9 mouse cellular contexts compared by ENCODE assay signal in genomic region chr1:87070720-87071119, GRCm38 (mm10). TPM values are rescaled to one million over a fixed set of nuclear protein-coding genes. Genes with fewer than 3 reads are reported as not detected.
A peak's percentile ranks its signal among the peaks of the same experiment; 100 is the strongest.
DNase-seq lines count a peak whose midpoint lies in the region; ATAC-seq and TF ChIP-seq lines count a peak whose summit lies in the region.
"Had no signal": no experiment of that assay in that cellular context is flagged by ENCODE, and none has a peak within 500 bp of the region (broad histone marks: within the 10 kb centered on the region; RNA-seq: fewer than 3 reads in every experiment).

No protein-coding gene starts in this region.

- no peak for TF ChIP-seq POLR2A in cortical plate, adult 2 months (IDR thresholded peaks at IDR 0.05; ENCODE audit: extremely low read depth, insufficient read depth, low read length)
- TF ChIP-seq POLR2A in liver, adult 2 months (IDR thresholded peaks at IDR 0.05; ENCODE audit: extremely low read depth, insufficient read depth, low read length): no peak

- no peaks in the 10 kb centered on the region for H3K9me3 ChIP-seq in hindbrain, embryonic 11.5 days (ENCODE audit: control insufficient read depth, low read length)
- no peaks in the 10 kb centered on the region for H3K9me3 ChIP-seq in hindbrain, embryonic 13.5 days
- H3K9me3 ChIP-seq: limb, embryonic 15.5 days had no signal

- H3K4me3 ChIP-seq in hindbrain, embryonic 11.5 days (ENCODE audit: low read depth, low read length): no peak overlapping the region
- H3K4me3 ChIP-seq in hindbrain, embryonic 13.5 days: no peak overlapping the region
- H3K4me3 ChIP-seq in cortical plate, adult 2 months (ENCODE audit: insufficient read depth, low read length): no peak overlapping the region
- H3K4me3 ChIP-seq in liver, adult 2 months (ENCODE audit: insufficient read depth, low read depth, low read length): no peak overlapping the region
- H3K4me3 ChIP-seq: limb, embryonic 15.5 days had no signal

- H3K4me1 ChIP-seq in hindbrain, embryonic 11.5 days (replicated peaks; ENCODE audit: control insufficient read depth, insufficient read depth, low read length): no peaks in the 10 kb centered on the region
- H3K4me1 ChIP-seq in hindbrain, embryonic 13.5 days (replicated peaks): peaks cover 9% of the 10 kb centered on the region; the same call in 1 of the 2 replicates
- H3K4me1 ChIP-seq in cortical plate, adult 2 months (ENCODE audit: control insufficient read depth, insufficient read depth, low read length): no peaks in the 10 kb centered on the region
- H3K4me1 ChIP-seq in liver, adult 2 months (ENCODE audit: control insufficient read depth, insufficient read depth, low read length): no peaks in the 10 kb centered on the region
- H3K4me1 ChIP-seq: limb, embryonic 15.5 days had no signal

- ATAC-seq in hindbrain, embryonic 11.5 days (ENCODE audit: low FRiP score): no peak
- ATAC-seq in hindbrain, embryonic 13.5 days (ENCODE audit: low FRiP score): no peak; the same call in 1 of the 2 replicates
- ATAC-seq in cerebellum, adult (ENCODE audit: insufficient number of reproducible peaks, low FRiP score, low TSS enrichment): no peak

- no peak overlapping the region for H3K4me2 ChIP-seq in hindbrain, embryonic 11.5 days (replicated peaks; ENCODE audit: low read depth, low read length)
- H3K4me2 ChIP-seq in hindbrain, embryonic 13.5 days: no peak overlapping the region
- H3K4me2 ChIP-seq: limb, embryonic 15.5 days had no signal

- no peak overlapping the region for H3K27ac ChIP-seq in hindbrain, embryonic 11.5 days (ENCODE audit: low read depth, low read length)
- H3K27ac ChIP-seq in hindbrain, embryonic 13.5 days: no peak overlapping the region
- no peak overlapping the region for H3K27ac ChIP-seq in cortical plate, adult 2 months (ENCODE audit: insufficient read depth, low read length)
- no peak overlapping the region for H3K27ac ChIP-seq in liver, adult 2 months (replicated peaks; ENCODE audit: insufficient read depth, low read depth, low read length)
- H3K27ac ChIP-seq: limb, embryonic 15.5 days had no signal

- WGBS in hindbrain, embryonic 11.5 days: 49% methylated on average over 16 of the region's 16 CpGs
- WGBS in hindbrain, embryonic 13.5 days: 53% methylated on average over 16 of the region's 16 CpGs
- WGBS in liver, adult 2 months: 55% methylated on average over 16 of the region's 16 CpGs

- H3K9ac ChIP-seq in hindbrain, embryonic 11.5 days (ENCODE audit: low read depth, low read length): no peak overlapping the region
- no peak overlapping the region for H3K9ac ChIP-seq in hindbrain, embryonic 13.5 days
- no peak overlapping the region for H3K9ac ChIP-seq in liver, adult 2 months (ENCODE audit: low read depth, low read length)
- H3K9ac ChIP-seq: limb, embryonic 15.5 days had no signal

- DNase-seq in hindbrain, embryonic 11.5 days (ENCODE audit: low spot score): peak; percentile 35
- DNase-seq in ES-CJ7 (ENCODE audit: low read depth, low spot score): peak; percentile 75
- DNase-seq in liver, adult 2 months (ENCODE audit: extremely low read depth, low read depth, low spot score): peak; percentile 6
- peak; percentile 21 for DNase-seq in spleen, adult 12 weeks (ENCODE audit: low spot score)
- DNase-seq in left cerebral cortex, postnatal 36 days (ENCODE audit: low spot score in 2 of 2): no peak

- intact Hi-C loops in left cerebral cortex, postnatal 36 days (cut with DNase I): no loop called here

- TF ChIP-seq CTCF in cortical plate, adult 2 months (IDR thresholded peaks at IDR 0.05; ENCODE audit: extremely low read depth, insufficient read depth, low read length): peak; percentile 14; the same call in 1 of the 2 replicates
- TF ChIP-seq CTCF in liver, adult 2 months (IDR thresholded peaks at IDR 0.05; ENCODE audit: low read depth, low read length): peak; percentile 75

- H3K27me3 ChIP-seq in hindbrain, embryonic 11.5 days (ENCODE audit: control insufficient read depth, insufficient read depth, low read length): no peaks in the 10 kb centered on the region
- H3K27me3 ChIP-seq in hindbrain, embryonic 13.5 days: no peaks in the 10 kb centered on the region
- no peaks in the 10 kb centered on the region for H3K27me3 ChIP-seq in liver, adult 2 months (ENCODE audit: control insufficient read depth, insufficient read depth, low read length)
- H3K27me3 ChIP-seq: limb, embryonic 15.5 days had no signal

- H3K36me3 ChIP-seq in hindbrain, embryonic 11.5 days (ENCODE audit: control insufficient read depth, insufficient read depth, low read length): no peaks in the 10 kb centered on the region
- H3K36me3 ChIP-seq in hindbrain, embryonic 13.5 days: no peaks in the 10 kb centered on the region
- no peaks in the 10 kb centered on the region for H3K36me3 ChIP-seq in liver, adult 2 months (ENCODE audit: control insufficient read depth, insufficient read depth, low read length)
- H3K36me3 ChIP-seq: limb, embryonic 15.5 days had no signal

- no peaks in the 10 kb centered on the region for H3K79me2 ChIP-seq in liver, adult 2 months (ENCODE audit: control insufficient read depth, insufficient read depth, low read length)

RNA-seq across cellular contexts. Expression of gene Alppl2, which starts 19.0 kb away (rescaled TPM):
- polyA plus RNA-seq in hindbrain, embryonic 11.5 days (2014; fragmentation: Nextera tagmentation; extraction: Ambion mirVana): not detected in 2 replicates
- not detected in 2 replicates for polyA plus RNA-seq in hindbrain, embryonic 13.5 days (2015; fragmentation: Nextera tagmentation; extraction: Ambion mirVana)
- polyA plus RNA-seq in cortical plate, adult 2 months (2012; rRNA removed): not detected in 2 replicates
- total RNA-seq in liver, adult 2 months (2014; rRNA removed): not detected in 2 replicates
- not detected in 2 replicates for polyA plus RNA-seq in liver, adult 2 months (2012; rRNA removed)
- not detected for total RNA-seq in left cerebral cortex, postnatal 36 days (2021)
- polyA plus RNA-seq: limb, embryonic 15.5 days had no signal

RNA-seq across cellular contexts. Expression of gene Alpi, which starts 30.7 kb away (rescaled TPM):
- polyA plus RNA-seq in hindbrain, embryonic 11.5 days (2014; fragmentation: Nextera tagmentation; extraction: Ambion mirVana): not detected in 2 replicates
- not detected in 2 replicates for polyA plus RNA-seq in hindbrain, embryonic 13.5 days (2015; fragmentation: Nextera tagmentation; extraction: Ambion mirVana)
- polyA plus RNA-seq in cortical plate, adult 2 months (2012; rRNA removed): not detected in 2 replicates
- not detected in 2 replicates for total RNA-seq in liver, adult 2 months (2014; rRNA removed)
- 0.05 TPM in 1 of 2 replicates, not detected in the other for polyA plus RNA-seq in liver, adult 2 months (2012; rRNA removed)
- not detected for total RNA-seq in left cerebral cortex, postnatal 36 days (2021)
- polyA plus RNA-seq: limb, embryonic 15.5 days had no signal

RNA-seq across cellular contexts. Expression of gene Akp3, which starts 54.1 kb away (rescaled TPM):
- polyA plus RNA-seq in hindbrain, embryonic 11.5 days (2014; fragmentation: Nextera tagmentation; extraction: Ambion mirVana): not detected in 2 replicates
- not detected in 2 replicates for polyA plus RNA-seq in hindbrain, embryonic 13.5 days (2015; fragmentation: Nextera tagmentation; extraction: Ambion mirVana)
- not detected in 2 replicates for polyA plus RNA-seq in cortical plate, adult 2 months (2012; rRNA removed)
- total RNA-seq in liver, adult 2 months (2014; rRNA removed): not detected in 2 replicates
- not detected in 2 replicates for polyA plus RNA-seq in liver, adult 2 months (2012; rRNA removed)
- not detected for total RNA-seq in left cerebral cortex, postnatal 36 days (2021)
- polyA plus RNA-seq: limb, embryonic 15.5 days had no signal

Comparison
In these comparisons a context has a peak if more than half of its experiments do, and no peak if none do; other contexts are left out.
1. DNase-seq: peak in hindbrain, embryonic 11.5 days (single experiment), ES-CJ7 (single experiment), liver, adult 2 months (single experiment) and spleen, adult 12 weeks (single experiment); none in left cerebral cortex, postnatal 36 days (0 of 2).